Mouse (Mus musculus) lung, postnatal 0 days (tissue): ENCODE results near the gene Fbxo46.

Source experiments
- CTCF ChIP-seq: IDR thresholded peaks from 2 replicates; pipeline ENCODE4 v1.5.1; 2016; ENCODE audit warnings: antibody characterized with exemption, mild to moderate bottlenecking
- EP300 ChIP-seq: IDR thresholded peaks from 2 replicates; pipeline ENCODE4 v1.6.1; 2016; ENCODE audit warnings: antibody characterized with exemption, mild to moderate bottlenecking, control low read depth

DNA sequence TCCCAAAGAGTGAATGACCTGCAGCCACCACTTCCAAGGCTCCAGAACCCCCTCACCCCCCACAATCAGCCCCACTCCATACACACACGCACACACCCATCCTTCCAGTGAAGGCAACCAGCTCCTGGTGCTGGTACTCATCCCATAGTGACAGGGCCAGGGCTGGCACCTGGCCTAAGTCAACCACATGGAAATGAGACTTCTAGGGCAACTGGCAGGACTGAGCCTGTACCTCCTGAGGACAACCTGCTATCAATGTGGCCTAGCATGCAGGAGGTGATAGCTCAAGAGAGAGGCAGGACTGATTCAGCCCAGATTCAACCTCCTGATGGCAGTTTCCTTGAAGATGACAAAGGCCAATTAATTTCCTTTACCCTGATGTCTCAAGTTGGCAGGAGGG lies 19.4 kb upstream of the Fbxo46 start:
- no peak for TF ChIP-seq CTCF
- TF ChIP-seq EP300 = no peak
